ENCODE assay signal across 8 mouse cellular contexts in genomic region chr7:37360171-37360570, GRCm38 (mm10).
DNase-seq lines count a peak whose midpoint lies in the region.

No protein-coding gene starts in this region.

- peak; percentile 85 for DNase-seq in heart, adult 11 months
- no peak for DNase-seq in heart, adult 9 months (ENCODE audit: low spot score in 2 of 2)
- peak; percentile 34 for DNase-seq in ovary, postnatal 14 days (ENCODE audit: low spot score)
- DNase-seq in ovary, postnatal 10 days (ENCODE audit: low spot score): no peak
- peak; percentile 49 to 60 for DNase-seq in cerebellum, postnatal 36 days
- DNase-seq in lung, postnatal 14 days: peak; percentile 34
- no peak for DNase-seq in gastrocnemius, postnatal 25 days
- DNase-seq in gastrocnemius, postnatal 4 days (ENCODE audit: low spot score in 2 of 2): no peak

Comparison
In these comparisons a context has a peak if more than half of its experiments do, and no peak if none do; other contexts are left out.
1. DNase-seq: peak in heart, adult 11 months (single experiment), ovary, postnatal 14 days (single experiment), cerebellum, postnatal 36 days (2 of 2) and lung, postnatal 14 days (single experiment); none in heart, adult 9 months (0 of 2), ovary, postnatal 10 days (single experiment), gastrocnemius, postnatal 25 days (single experiment) and gastrocnemius, postnatal 4 days (0 of 2).